Mouse (Mus musculus) ES-E14 (cell line): Measurements from ENCODE around the gene Fbxw13.
"Not testable (repeated sequence)": the region's sequence is repeated elsewhere in the genome, so short reads cannot be mapped to it uniquely, and the experiment has no call there.

Source experiments
- CHD2 ChIP-seq: IDR thresholded peaks from 2 replicates; pipeline ENCODE4 v1.6.1; 2014; ENCODE audit warnings: mild to moderate bottlenecking, low read depth, low read length, inconsistent platforms
- HCFC1 ChIP-seq: IDR thresholded peaks from 2 replicates; pipeline ENCODE4 v1.6.1; 2012; ENCODE audit warnings: low read length, inconsistent platforms, borderline replicate concordance; ENCODE audit not compliant: insufficient read depth
- ZC3H11A ChIP-seq: IDR thresholded peaks from 2 replicates; pipeline ENCODE4 v1.6.1; 2012; ENCODE audit warnings: low read depth, mild to moderate bottlenecking, inconsistent platforms, low read length, borderline replicate concordance
- ZNF384 ChIP-seq: IDR thresholded peaks from 2 replicates; pipeline ENCODE4 v1.6.1; 2012; ENCODE audit warnings: low read depth, low read length, inconsistent platforms

DNA sequence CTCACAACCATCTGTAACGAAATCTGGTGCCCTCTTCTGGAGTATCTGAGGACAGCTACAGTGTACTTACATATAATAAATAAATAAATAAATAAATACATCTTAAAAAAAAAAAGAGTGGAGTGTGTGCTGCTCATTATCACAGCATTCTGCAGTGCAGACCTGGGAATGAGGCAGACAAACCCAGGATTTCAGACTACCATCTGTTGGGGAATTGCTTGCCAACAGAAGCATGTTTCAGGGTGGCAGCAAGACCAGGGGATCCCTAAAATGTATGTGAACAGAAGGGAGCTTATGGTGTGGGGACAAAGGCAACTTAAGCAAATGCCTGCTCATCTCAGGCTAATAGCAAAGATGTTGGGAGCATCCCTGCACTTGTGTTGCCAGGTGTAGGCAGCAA lies 5.6 kb upstream of the Fbxw13 start:
- not testable (repeated sequence) for TF ChIP-seq ZNF384, HCFC1, ZC3H11A, CHD2
